Mouse (Mus musculus): ENCODE measurements around the gene Olfr432. TPM values are rescaled to one million over a fixed set of nuclear protein-coding genes. Genes with fewer than 3 reads are reported as not detected.
"Not testable (repeated sequence)": the region's sequence is repeated elsewhere in the genome, so short reads cannot be mapped to it uniquely, and the experiment has no call there.

The Olfr432 gene
- polyA plus RNA-seq, 2 experiments, result not detected

- H3K9me3 ChIP-seq (ENCODE audit: control insufficient read depth, low read length), result no peaks in the 10 kb centered on the region
- 78% methylated on average over 3 of the region's 3 CpGs for WGBS (ENCODE audit: insufficient replicate concordance)
- no peaks in the 10 kb centered on the region for H3K36me3 ChIP-seq (replicated peaks; ENCODE audit: control insufficient read depth, insufficient read depth, low read depth)
- DNase-seq (ENCODE audit: low read depth in 3 of 3, low spot score in 3 of 3), result no peak
- H3K4me2 ChIP-seq (ENCODE audit: low read depth), result no peak overlapping the region
- no peak overlapping the region for H3K9ac ChIP-seq (replicated peaks)
- H3K27me3 ChIP-seq (ENCODE audit: control insufficient read depth, insufficient read depth, low read length), result no peaks in the 10 kb centered on the region
- no peak overlapping the region for H3K4me3 ChIP-seq (ENCODE audit: insufficient read depth in 1 of 2, low read depth in 2 of 2, low read length in 2 of 2)
- H3K4me1 ChIP-seq (replicated peaks; ENCODE audit: control insufficient read depth in 2 of 2, insufficient read depth in 2 of 2, low read length in 1 of 2), result no peaks in the 10 kb centered on the region
- H3K27ac ChIP-seq, result no peak overlapping the region
- ATAC-seq (ENCODE audit: insufficient read depth), result no peak
- TF ChIP-seq CTCF (IDR thresholded peaks at IDR 0.05; ENCODE audit: low read depth), result no peak
- TF ChIP-seq EP300 (IDR thresholded peaks at IDR 0.05; ENCODE audit: low read depth), result no peak
Measured at GRCm38 (mm10) chr1:174038480-174038879, 10.5 kb upstream of the Olfr432 start.

GRCm38 (mm10) chr1:174040523-174041177 is 8.4 kb upstream of the Olfr432 start, which contains the start of gene Olfr433:
Gene Olfr433 (plus strand): TSS chr1:174040705.
- H3K27me3 ChIP-seq (ENCODE audit: control insufficient read depth, insufficient read depth, low read length), result no peaks in the 10 kb centered on the region
- no peak within 1 kb of the TSS for H3K4me3 ChIP-seq (ENCODE audit: insufficient read depth in 1 of 2, low read depth in 2 of 2, low read length in 2 of 2)
- WGBS (ENCODE audit: insufficient replicate concordance), result 51% methylated on average over 7 of the region's 7 CpGs
- H3K4me2 ChIP-seq (ENCODE audit: low read depth), result no peak within 1 kb of the TSS
- H3K36me3 ChIP-seq (replicated peaks; ENCODE audit: control insufficient read depth, insufficient read depth, low read depth), result no peaks in the 10 kb centered on the region
- H3K9me3 ChIP-seq (ENCODE audit: control insufficient read depth, low read length), result no peaks in the 10 kb centered on the region
- no peak within 1 kb of the TSS for H3K9ac ChIP-seq (replicated peaks)
- DNase-seq (ENCODE audit: low read depth in 3 of 3, low spot score in 3 of 3), result peak in 1 of 3 experiments; percentile 27
- ATAC-seq (ENCODE audit: insufficient read depth), result no peak
- no peak within 1 kb of the TSS for H3K27ac ChIP-seq
- H3K4me1 ChIP-seq (replicated peaks; ENCODE audit: control insufficient read depth in 2 of 2, insufficient read depth in 2 of 2, low read length in 1 of 2), result no peaks in the 10 kb centered on the region
- TF ChIP-seq CTCF (IDR thresholded peaks at IDR 0.05; ENCODE audit: low read depth) (no peak), EP300 (IDR thresholded peaks at IDR 0.05; ENCODE audit: low read depth) (no peak)

- ATAC-seq (ENCODE audit: insufficient read depth), result 0 out of 2 replicates have a peak, but pooled peaks have one; percentile 11
- not testable (repeated sequence) for H3K9me3 ChIP-seq (ENCODE audit: control insufficient read depth, low read length); H3K4me2 ChIP-seq (ENCODE audit: low read depth); H3K4me1 ChIP-seq (replicated peaks; ENCODE audit: control insufficient read depth in 2 of 2, insufficient read depth in 2 of 2, low read length in 1 of 2); H3K27ac ChIP-seq; H3K9ac ChIP-seq (replicated peaks); H3K4me3 ChIP-seq (ENCODE audit: insufficient read depth in 1 of 2, low read depth in 2 of 2, low read length in 2 of 2); DNase-seq (ENCODE audit: low read depth in 3 of 3, low spot score in 3 of 3); H3K36me3 ChIP-seq (replicated peaks; ENCODE audit: control insufficient read depth, insufficient read depth, low read depth); H3K27me3 ChIP-seq (ENCODE audit: control insufficient read depth, insufficient read depth, low read length)
- WGBS (ENCODE audit: insufficient replicate concordance), result 62% methylated on average over 12 of the region's 12 CpGs
Measured at GRCm38 (mm10) chr1:174042091-174042884, 6.7 kb upstream of the Olfr432 start.

GRCm38 (mm10) chr1:174044431-174044830 is 4.6 kb upstream of the Olfr432 start:
- no peak overlapping the region for H3K4me2 ChIP-seq (ENCODE audit: low read depth)
- no peaks in the 10 kb centered on the region for H3K9me3 ChIP-seq (ENCODE audit: control insufficient read depth, low read length)
- H3K36me3 ChIP-seq (replicated peaks; ENCODE audit: control insufficient read depth, insufficient read depth, low read depth), result no peaks in the 10 kb centered on the region
- H3K27ac ChIP-seq, result no peak overlapping the region
- no peak overlapping the region for H3K9ac ChIP-seq (replicated peaks)
- ATAC-seq (ENCODE audit: insufficient read depth), result no peak
- H3K4me1 ChIP-seq (replicated peaks; ENCODE audit: control insufficient read depth in 2 of 2, insufficient read depth in 2 of 2, low read length in 1 of 2), result no peaks in the 10 kb centered on the region
- no peaks in the 10 kb centered on the region for H3K27me3 ChIP-seq (ENCODE audit: control insufficient read depth, insufficient read depth, low read length)
- no peak for TF ChIP-seq EP300 (IDR thresholded peaks at IDR 0.05; ENCODE audit: low read depth)
- no peak for TF ChIP-seq CTCF (IDR thresholded peaks at IDR 0.05; ENCODE audit: low read depth)
- no peak for DNase-seq (ENCODE audit: low read depth in 3 of 3, low spot score in 3 of 3)
- WGBS (ENCODE audit: insufficient replicate concordance), result 36% methylated on average over 2 of the region's 2 CpGs
- H3K4me3 ChIP-seq (ENCODE audit: insufficient read depth in 1 of 2, low read depth in 2 of 2, low read length in 2 of 2), result no peak overlapping the region

GRCm38 (mm10) chr1:174048227-174048626 is 778 bp upstream of the Olfr432 start:
- not testable (repeated sequence) for H3K27me3 ChIP-seq (ENCODE audit: control insufficient read depth, insufficient read depth, low read length); H3K4me2 ChIP-seq (ENCODE audit: low read depth); H3K9ac ChIP-seq (replicated peaks); DNase-seq (ENCODE audit: low read depth in 3 of 3, low spot score in 3 of 3); H3K27ac ChIP-seq; H3K36me3 ChIP-seq (replicated peaks; ENCODE audit: control insufficient read depth, insufficient read depth, low read depth); H3K9me3 ChIP-seq (ENCODE audit: control insufficient read depth, low read length); H3K4me3 ChIP-seq (ENCODE audit: insufficient read depth in 1 of 2, low read depth in 2 of 2, low read length in 2 of 2); ATAC-seq (ENCODE audit: insufficient read depth); H3K4me1 ChIP-seq (replicated peaks; ENCODE audit: control insufficient read depth in 2 of 2, insufficient read depth in 2 of 2, low read length in 1 of 2)
- WGBS (ENCODE audit: insufficient replicate concordance), result 39% methylated on average over 6 of the region's 6 CpGs

- DNase-seq (ENCODE audit: low read depth in 3 of 3, low spot score in 3 of 3); H3K4me3 ChIP-seq (ENCODE audit: insufficient read depth in 1 of 2, low read depth in 2 of 2, low read length in 2 of 2); H3K36me3 ChIP-seq (replicated peaks; ENCODE audit: control insufficient read depth, insufficient read depth, low read depth); H3K9ac ChIP-seq (replicated peaks); H3K9me3 ChIP-seq (ENCODE audit: control insufficient read depth, low read length); H3K27ac ChIP-seq; H3K4me1 ChIP-seq (replicated peaks; ENCODE audit: control insufficient read depth in 2 of 2, insufficient read depth in 2 of 2, low read length in 1 of 2); ATAC-seq (ENCODE audit: insufficient read depth); H3K27me3 ChIP-seq (ENCODE audit: control insufficient read depth, insufficient read depth, low read length); H3K4me2 ChIP-seq (ENCODE audit: low read depth): not testable (repeated sequence)
- WGBS (ENCODE audit: insufficient replicate concordance), result 5% methylated on average over 4 of the region's 4 CpGs
Measured at GRCm38 (mm10) chr1:174049357-174049756, 352 bp downstream of the Olfr432 start.
